Mouse (Mus musculus) thymus, adult 2 months (tissue): ENCODE measurements at regions not wholly inside any gene's neighbourhood (a gene's known extent, or its start where the extent isn't known, plus 50 kb on each side); places are given as distances from the start of the nearest gene placed in this dataset.

Experiments used
- DNase-seq: peaks from one replicate; pipeline ENCODE4 v3.0.0; 2021
- H3K27ac ChIP-seq: fragments of 200-500 bp; 2 replicates; pipeline ENCODE4 v1.5.1; 2012; ENCODE audit warnings: low read length, control low read depth; ENCODE audit not compliant: control insufficient read depth, insufficient read depth
- H3K27me3 ChIP-seq: fragments of 200-500 bp; 2 replicates; pipeline ENCODE4 v1.6.1; 2012; ENCODE audit warnings: mild to moderate bottlenecking, low read length, moderate library complexity, mixed read lengths; ENCODE audit not compliant: control insufficient read depth, insufficient read depth
- H3K36me3 ChIP-seq: fragments of 200-500 bp; 2 replicates; pipeline ENCODE4 v1.6.1; 2012; ENCODE audit warnings: mild to moderate bottlenecking, low read length, moderate library complexity; ENCODE audit not compliant: control insufficient read depth, insufficient read depth
- H3K4me1 ChIP-seq: fragments of 200-500 bp; replicated peaks from 2 replicates; pipeline ENCODE4 v1.6.1; 2012; ENCODE audit warnings: low read length; ENCODE audit not compliant: control insufficient read depth, insufficient read depth
- H3K4me3 ChIP-seq: fragments of 200-500 bp; 2 replicates; pipeline ENCODE4 v1.5.1; 2012; ENCODE audit warnings: mild to moderate bottlenecking, low read length, control low read depth, moderate library complexity; ENCODE audit not compliant: control insufficient read depth, insufficient read depth
- CTCF ChIP-seq: fragments of 200-500 bp; IDR thresholded peaks from 2 replicates; pipeline ENCODE4 v1.5.1; 2012; ENCODE audit warnings: mild to moderate bottlenecking, control low read depth, low read length, moderate library complexity, borderline replicate concordance; ENCODE audit not compliant: control insufficient read depth, poor library complexity, insufficient read depth; ENCODE audit errors: extremely low read depth
- POLR2A ChIP-seq: fragments of 200-500 bp; IDR thresholded peaks from 2 replicates; pipeline ENCODE4 v1.6.1; 2012; ENCODE audit warnings: mild to moderate bottlenecking, low read length, control low read depth, moderate library complexity; ENCODE audit not compliant: control insufficient read depth, poor library complexity, insufficient read depth; ENCODE audit errors: extremely low read depth
- WGBS: fragments of 180-500 bp; shearing (Covaris S2); methylation state at CpG from one replicate; pipeline ENCODE4 v1.1.7; 2018; 5-methylcytosine and 5-hydroxymethylcytosine counted together

- no peak for TF ChIP-seq POLR2A
- TF ChIP-seq CTCF: no peak
- no peak overlapping the region for H3K27ac ChIP-seq
- no peaks in the 10 kb centered on the region for H3K36me3 ChIP-seq
- H3K4me3 ChIP-seq: no peak overlapping the region
- no peaks in the 10 kb centered on the region for H3K27me3 ChIP-seq
- 70% methylated on average over 5 of the region's 5 CpGs for WGBS
- H3K4me1 ChIP-seq: no peaks in the 10 kb centered on the region
- no peak for DNase-seq
Measured at GRCm38 (mm10) chr2:138045933-138046642, 210.3 kb upstream of the Btbd3 start.

DNA sequence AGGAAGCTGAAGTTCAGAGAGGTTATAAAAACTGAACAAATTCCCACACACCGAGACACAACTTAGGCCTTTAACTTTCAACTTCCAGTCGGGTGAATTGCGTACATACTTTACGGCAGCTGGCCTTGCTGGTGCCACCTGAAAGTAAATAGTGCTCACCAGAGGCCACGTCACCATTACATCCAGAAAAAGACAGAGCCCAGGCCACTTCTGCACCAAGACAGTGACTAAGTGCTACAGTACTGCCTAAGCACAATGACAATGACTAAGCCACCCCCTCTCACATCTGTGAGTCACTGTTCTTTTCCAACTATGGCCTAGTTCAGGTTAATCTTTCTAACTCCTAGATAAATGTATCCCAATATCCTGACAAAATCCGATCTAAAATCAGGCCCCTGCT, 215.7 kb upstream of the Btbd3 start:
- no peaks in the 10 kb centered on the region for H3K36me3 ChIP-seq
- TF ChIP-seq POLR2A (no peak), CTCF (no peak)
- no peak overlapping the region for H3K4me3 ChIP-seq
- 93% methylated on average over 6 of the region's 6 CpGs for WGBS
- no peaks in the 10 kb centered on the region for H3K27me3 ChIP-seq
- H3K27ac ChIP-seq: no peak overlapping the region
- no peaks in the 10 kb centered on the region for H3K4me1 ChIP-seq
- DNase-seq: no peak

DNA sequence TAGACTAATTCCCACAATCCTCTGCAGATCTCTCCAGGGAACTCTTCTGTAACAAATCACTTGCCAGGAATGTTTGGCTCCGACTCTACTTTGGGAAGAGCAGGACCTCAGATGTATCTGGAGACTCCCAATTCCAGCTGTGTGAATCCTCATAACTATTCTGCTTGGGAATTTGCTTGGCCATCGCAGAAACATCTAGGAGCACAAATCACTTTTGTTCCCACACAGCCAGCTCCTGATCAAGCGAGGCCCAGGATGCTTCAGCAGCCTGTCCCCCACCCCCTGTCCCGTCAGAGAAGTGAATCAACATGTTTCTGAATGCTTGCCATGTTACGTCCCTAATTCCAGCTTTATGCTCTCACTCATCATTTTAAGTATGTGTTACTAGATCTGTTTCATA, 216.1 kb upstream of the Btbd3 start:
- no peaks in the 10 kb centered on the region for H3K27me3 ChIP-seq
- no peak overlapping the region for H3K27ac ChIP-seq
- no peak overlapping the region for H3K4me3 ChIP-seq
- 94% methylated on average over 5 of the region's 5 CpGs for WGBS
- H3K36me3 ChIP-seq: no peaks in the 10 kb centered on the region
- TF ChIP-seq CTCF (no peak), POLR2A (no peak)
- no peak for DNase-seq
- no peaks in the 10 kb centered on the region for H3K4me1 ChIP-seq

DNA sequence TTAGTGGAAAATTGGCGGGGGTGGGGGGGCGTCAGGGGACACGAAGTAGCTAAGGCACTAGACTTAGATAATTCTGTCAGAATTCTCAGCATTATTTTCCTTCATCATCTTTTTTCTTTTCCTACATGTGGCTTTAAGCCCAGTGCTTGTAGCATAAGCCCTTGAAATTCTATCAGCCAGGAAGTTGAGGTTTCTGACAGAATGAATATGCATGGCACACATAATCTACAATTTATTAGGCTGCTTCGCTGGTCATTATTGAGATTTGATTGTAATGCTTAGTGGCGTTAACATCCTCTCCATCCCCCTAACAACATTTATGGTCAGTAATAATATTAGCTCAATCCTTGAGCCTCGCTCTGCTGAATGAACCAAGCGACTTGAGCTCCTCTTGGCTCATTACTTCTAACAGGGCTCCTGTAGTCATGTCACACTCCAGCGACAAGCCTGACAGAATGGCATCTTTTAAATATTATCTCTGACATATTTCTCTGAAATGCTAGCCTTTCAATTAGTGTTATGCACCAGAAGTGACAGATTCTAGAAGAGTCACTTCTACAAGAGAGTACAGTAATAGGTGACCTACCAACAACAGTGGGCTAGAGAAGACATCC, 222.1 kb upstream of the Btbd3 start:
- 87% methylated on average over 8 of the region's 8 CpGs for WGBS

DNA sequence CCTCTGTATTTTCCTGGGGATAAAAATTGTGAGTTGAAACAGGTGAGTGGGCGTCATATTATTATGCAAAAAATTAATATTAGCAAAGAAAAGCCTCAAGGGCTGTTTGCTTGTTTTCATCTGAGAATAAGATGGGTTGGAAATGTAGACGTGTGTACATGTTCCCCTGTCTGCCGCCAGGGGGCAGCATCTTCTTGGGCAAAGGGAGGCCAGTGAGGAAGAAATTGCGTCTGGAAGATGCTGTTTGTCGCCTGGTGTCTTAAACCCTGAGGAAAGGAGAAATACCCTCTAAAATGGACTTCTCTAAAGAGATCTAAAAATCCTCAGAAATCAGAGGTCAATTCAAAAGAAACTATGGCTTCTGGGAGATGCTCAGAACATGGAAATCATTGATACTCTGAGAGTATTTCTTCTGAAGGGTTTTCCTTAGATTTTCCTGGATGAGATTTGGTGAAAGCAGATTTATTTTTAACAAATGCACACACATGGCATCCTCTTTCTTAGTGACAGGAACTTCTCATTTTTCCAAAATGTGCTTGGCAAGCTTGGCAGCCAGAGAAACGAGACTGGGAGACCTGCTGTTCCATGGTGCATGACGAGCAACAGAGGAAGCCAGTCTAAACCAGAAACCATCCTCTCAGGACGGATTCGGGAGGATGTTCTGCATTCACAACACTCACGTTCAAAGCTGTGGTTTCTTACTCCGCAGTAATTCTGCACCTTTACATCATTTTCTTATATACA, 222.8 kb upstream of the Btbd3 start:
- H3K4me1 ChIP-seq: no peaks in the 10 kb centered on the region
- H3K36me3 ChIP-seq: no peaks in the 10 kb centered on the region
- no peaks in the 10 kb centered on the region for H3K27me3 ChIP-seq
- TF ChIP-seq POLR2A (no peak), CTCF (no peak)
- WGBS: 27% methylated on average over 11 of the region's 11 CpGs
- no peak overlapping the region for H3K4me3 ChIP-seq
- H3K27ac ChIP-seq: no peak overlapping the region
- DNase-seq: peak; percentile 40

More for the DNA sequence above, 222.1 kb upstream of the Btbd3 start:
- DNase-seq: no peak
- H3K27ac ChIP-seq: no peak overlapping the region
- H3K4me1 ChIP-seq: no peaks in the 10 kb centered on the region
- H3K36me3 ChIP-seq: no peaks in the 10 kb centered on the region
- H3K4me3 ChIP-seq: no peak overlapping the region
- TF ChIP-seq POLR2A (no peak), CTCF (no peak)
- no peaks in the 10 kb centered on the region for H3K27me3 ChIP-seq

DNA sequence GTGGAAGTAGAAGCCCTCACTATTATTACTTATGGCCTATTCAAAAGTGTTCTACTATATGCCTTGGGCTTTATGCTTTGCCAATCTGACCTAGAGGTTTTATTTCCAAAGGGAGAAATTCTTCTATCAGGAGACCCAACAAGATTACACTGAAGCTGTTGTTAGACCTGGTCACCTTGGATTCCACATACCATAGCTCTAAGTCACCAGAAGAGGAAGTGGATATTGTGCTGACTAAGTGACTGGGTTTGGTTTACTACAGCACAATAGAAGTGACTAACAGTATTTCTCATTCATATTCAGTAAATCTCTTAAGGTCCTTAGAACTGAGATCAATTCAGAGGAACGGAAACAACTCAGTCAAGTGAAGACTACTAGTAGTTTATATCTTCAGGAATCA, 229.0 kb upstream of the Btbd3 start:
- TF ChIP-seq POLR2A (no peak), CTCF (no peak)
- Histone ChIP-seq H3K27me3 (no peaks in the 10 kb centered on the region), H3K36me3 (no peaks in the 10 kb centered on the region), H3K4me3 (no peak overlapping the region), H3K4me1 (no peaks in the 10 kb centered on the region), H3K27ac (no peak overlapping the region)
- no peak for DNase-seq
- 88% methylated on average over 1 of the region's 1 CpGs for whole genome bisulfite sequencing

DNA sequence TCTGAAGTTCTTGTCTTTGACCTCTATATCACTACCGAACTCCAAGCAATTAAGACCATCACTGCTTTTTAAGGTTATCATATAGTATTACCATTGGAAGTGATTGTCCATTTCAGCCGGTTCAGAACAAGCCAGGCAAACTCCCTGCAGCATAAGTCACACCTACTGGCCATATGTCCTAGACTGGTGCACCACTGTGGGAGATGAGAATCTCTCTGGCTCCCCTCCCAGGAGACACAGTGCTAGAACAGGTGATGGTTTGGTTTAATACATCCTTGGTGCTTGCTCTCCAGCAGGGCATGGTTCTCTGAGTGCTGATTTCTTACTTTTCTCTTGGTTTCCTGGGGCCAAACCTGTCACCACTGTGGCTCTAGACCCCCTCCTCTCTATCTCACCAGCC, 232.8 kb upstream of the Btbd3 start:
- Histone ChIP-seq H3K27ac (no peak overlapping the region), H3K4me3 (no peak overlapping the region), H3K36me3 (no peaks in the 10 kb centered on the region), H3K27me3 (no peaks in the 10 kb centered on the region), H3K4me1 (no peaks in the 10 kb centered on the region)
- TF ChIP-seq CTCF (no peak), POLR2A (no peak)
- 86% methylated on average over 2 of the region's 2 CpGs for WGBS
- DNase-seq: no peak
